Mouse (Mus musculus) gonadal fat pad, adult 2 months (tissue): ENCODE results near the gene S100a3. TPM values are rescaled to one million over a fixed set of nuclear protein-coding genes. Genes with fewer than 3 reads are reported as not detected.

ENCODE experiments used
- DNase-seq: peaks from one replicate; pipeline ENCODE4 v3.0.0-alpha.2; 2012; ENCODE audit warnings: low read depth
- polyA plus RNA-seq: library from polyadenylated mRNA; depleted of rRNA; stranded (reverse); fragments of >200 nt; gene quantifications from 2 replicates; pipeline ENCODE4 v1.2.3, GENCODE M21; 2012

Gene S100a3
- polyA plus RNA-seq, 1 experiment: 1.4 TPM

- DNase-seq: no peak
These were observed 14.3 kb downstream of the S100a3 start for GRCm38 (mm10) chr3:90574691-90575090.

GRCm38 (mm10) chr3:90575320-90575719, 14.9 kb downstream of the S100a3 start:
- no peak for DNase-seq

GRCm38 (mm10) chr3:90576351-90577001, 16.1 kb downstream of the S100a3 start:
- no peak for DNase-seq

- no peak for DNase-seq
These were observed 19.1 kb downstream of the S100a3 start for GRCm38 (mm10) chr3:90579433-90579832.

GRCm38 (mm10) chr3:90581141-90581540, 20.8 kb downstream of the S100a3 start:
- DNase-seq: no peak

GRCm38 (mm10) chr3:90582156-90582555, 21.8 kb downstream of the S100a3 start:
- DNase-seq: no peak

- no peak for DNase-seq
These were observed 22.2 kb downstream of the S100a3 start for GRCm38 (mm10) chr3:90582556-90582955.

- DNase-seq: no peak
These were observed 23.5 kb downstream of the S100a3 start for GRCm38 (mm10) chr3:90583893-90584292.

- no peak for DNase-seq
These were observed 25.2 kb downstream of the S100a3 start for GRCm38 (mm10) chr3:90585595-90585994.

- DNase-seq: no peak
These were observed 25.8 kb downstream of the S100a3 start for GRCm38 (mm10) chr3:90586016-90586643.

- DNase-seq: no peak
These were observed 26.5 kb downstream of the S100a3 start for GRCm38 (mm10) chr3:90586906-90587305.

GRCm38 (mm10) chr3:90587361-90588101, 27.2 kb downstream of the S100a3 start:
- DNase-seq: no peak

GRCm38 (mm10) chr3:90589390-90589789, 29.0 kb downstream of the S100a3 start:
- no peak for DNase-seq

- DNase-seq: no peak
These were observed 29.6 kb downstream of the S100a3 start, which contains the start of gene S100a2 for GRCm38 (mm10) chr3:90589947-90590346. Gene S100a2, plus strand, starts transcription at chr3:90590247.

GRCm38 (mm10) chr3:90594466-90594865, 34.1 kb downstream of the S100a3 start:
- no peak for DNase-seq

- no peak for DNase-seq
These were observed 35.2 kb downstream of the S100a3 start for GRCm38 (mm10) chr3:90595556-90595955.

- DNase-seq: no peak
These were observed 36.4 kb downstream of the S100a3 start for GRCm38 (mm10) chr3:90596810-90597209.

- DNase-seq: no peak
These were observed 37.4 kb downstream of the S100a3 start for GRCm38 (mm10) chr3:90597736-90598135.

GRCm38 (mm10) chr3:90598212-90598611, 37.8 kb downstream of the S100a3 start:
- DNase-seq: no peak

- no peak for DNase-seq
These were observed 39.0 kb downstream of the S100a3 start for GRCm38 (mm10) chr3:90599401-90599800.

- no peak for DNase-seq
These were observed 39.7 kb downstream of the S100a3 start for GRCm38 (mm10) chr3:90600036-90600435.

- no peak for DNase-seq
These were observed 40.2 kb downstream of the S100a3 start for GRCm38 (mm10) chr3:90600458-90601195.
